Mouse (Mus musculus): ENCODE measurements around the gene Gabra6. TPM values are rescaled to one million over a fixed set of nuclear protein-coding genes. Genes with fewer than 3 reads are reported as not detected.

Gene Gabra6
- total RNA-seq, 1 experiment: not detected

DNA sequence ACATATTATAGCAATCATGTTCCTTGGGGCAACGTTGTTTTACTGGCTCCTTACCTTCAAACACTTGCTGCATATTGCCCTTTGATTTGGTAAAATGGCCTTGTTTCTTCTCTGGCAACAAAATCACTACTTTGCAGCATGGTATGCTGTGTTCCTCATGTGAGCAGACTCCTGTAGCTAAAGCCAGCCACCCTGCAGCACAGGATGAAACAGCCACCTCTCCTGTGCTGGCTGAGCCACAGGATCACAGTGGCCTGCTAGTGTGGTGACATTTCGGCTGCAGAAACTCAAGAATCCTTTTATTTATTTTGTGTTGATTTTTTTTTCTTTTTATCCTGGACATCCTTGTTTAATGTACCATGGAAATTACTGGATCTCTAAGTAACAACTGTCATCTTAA is 11.8 kb downstream of the Gabra6 start:
- in situ Hi-C loops (cut with MboI; ENCODE audit: low sequenced_read_pairs in 2 of 2, unreplicated experiment in 2 of 2): no loop called here
- no peak for DNase-seq (ENCODE audit: low read depth, low spot score)
- Histone ChIP-seq H3K36me3 (ENCODE audit: control insufficient read depth, insufficient read depth, low read length, poor library complexity, severe bottlenecking) (no peaks in the 10 kb centered on the region), H3K9ac (ENCODE audit: insufficient read depth, low read depth, low read length, poor library complexity, severe bottlenecking) (no peak overlapping the region), H3K4me3 (ENCODE audit: insufficient read depth in 1 of 2, low read depth in 1 of 2, low read length in 2 of 2, poor library complexity in 1 of 2, severe bottlenecking in 1 of 2) (no peak overlapping the region), H3K27ac (ENCODE audit: insufficient read depth, low read depth, low read length, poor library complexity, severe bottlenecking) (no peak overlapping the region), H3K9me3 (ENCODE audit: control insufficient read depth, insufficient read depth, low read depth, low read length) (no peaks in the 10 kb centered on the region), H3K4me1 (ENCODE audit: control insufficient read depth in 2 of 2, insufficient read depth in 2 of 2, low read length in 2 of 2, poor library complexity in 1 of 2) (no peaks in the 10 kb centered on the region)
- TF ChIP-seq CHD2 (IDR thresholded peaks at IDR 0.05; ENCODE audit: low read depth, low read length) (no peak), ZC3H11A (IDR thresholded peaks at IDR 0.05; ENCODE audit: borderline replicate concordance, low read depth, low read length) (no peak), MAFK (IDR thresholded peaks at IDR 0.05; ENCODE audit: insufficient read depth, low read depth, low read length) (no peak)

DNA sequence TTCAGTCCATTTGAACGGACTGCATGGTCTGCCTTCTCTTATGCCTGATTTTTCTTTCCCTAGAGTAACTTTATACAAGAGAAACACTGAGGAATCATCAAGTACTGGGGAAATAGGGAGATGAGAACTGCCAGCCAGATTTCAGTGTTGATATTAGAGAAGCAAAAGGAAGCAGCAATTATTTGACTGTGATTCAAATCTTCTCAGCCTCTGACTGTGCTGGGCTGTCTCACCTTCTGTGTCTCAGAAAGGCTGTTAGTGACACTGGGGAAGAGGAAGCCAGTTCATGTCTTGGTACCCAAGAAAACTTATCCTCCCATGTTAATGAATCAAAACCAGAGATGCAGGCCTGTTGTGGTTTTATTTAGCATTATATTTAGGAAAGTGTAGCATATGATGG is 14.8 kb downstream of the Gabra6 start:
- no peak overlapping the region for H3K4me3 ChIP-seq (ENCODE audit: insufficient read depth in 1 of 2, low read depth in 1 of 2, low read length in 2 of 2, poor library complexity in 1 of 2, severe bottlenecking in 1 of 2)
- H3K27ac ChIP-seq (ENCODE audit: insufficient read depth, low read depth, low read length, poor library complexity, severe bottlenecking): no peak overlapping the region
- no peaks in the 10 kb centered on the region for H3K9me3 ChIP-seq (ENCODE audit: control insufficient read depth, insufficient read depth, low read depth, low read length)
- no peak overlapping the region for H3K9ac ChIP-seq (ENCODE audit: insufficient read depth, low read depth, low read length, poor library complexity, severe bottlenecking)
- in situ Hi-C loops (cut with MboI; ENCODE audit: low sequenced_read_pairs in 2 of 2, unreplicated experiment in 2 of 2): no loop called here
- no peaks in the 10 kb centered on the region for H3K4me1 ChIP-seq (ENCODE audit: control insufficient read depth in 2 of 2, insufficient read depth in 2 of 2, low read length in 2 of 2, poor library complexity in 1 of 2)
- TF ChIP-seq CHD2 (IDR thresholded peaks at IDR 0.05; ENCODE audit: low read depth, low read length) (no peak), ZC3H11A (IDR thresholded peaks at IDR 0.05; ENCODE audit: borderline replicate concordance, low read depth, low read length) (no peak), ZNF384 (IDR thresholded peaks at IDR 0.05; ENCODE audit: low read depth, low read length) (no peak), MAFK (IDR thresholded peaks at IDR 0.05; ENCODE audit: insufficient read depth, low read depth, low read length) (no peak), HCFC1 (IDR thresholded peaks at IDR 0.05; ENCODE audit: borderline replicate concordance, insufficient read depth, low read length) (no peak)
- H3K36me3 ChIP-seq (ENCODE audit: control insufficient read depth, insufficient read depth, low read length, poor library complexity, severe bottlenecking): no peaks in the 10 kb centered on the region
- DNase-seq (ENCODE audit: low read depth, low spot score): no peak

GRCm38 (mm10) chr11:42258978-42259377 is 61.9 kb downstream of the Gabra6 start:
- no peak for DNase-seq (ENCODE audit: low read depth, low spot score)
- H3K27ac ChIP-seq (ENCODE audit: insufficient read depth, low read depth, low read length, poor library complexity, severe bottlenecking): no peak overlapping the region
- H3K36me3 ChIP-seq (ENCODE audit: control insufficient read depth, insufficient read depth, low read length, poor library complexity, severe bottlenecking): no peaks in the 10 kb centered on the region
- H3K9me3 ChIP-seq (ENCODE audit: control insufficient read depth, insufficient read depth, low read depth, low read length): no peaks in the 10 kb centered on the region
- no peaks in the 10 kb centered on the region for H3K4me1 ChIP-seq (ENCODE audit: control insufficient read depth in 2 of 2, insufficient read depth in 2 of 2, low read length in 2 of 2, poor library complexity in 1 of 2)
- no peak overlapping the region for H3K4me3 ChIP-seq (ENCODE audit: insufficient read depth in 1 of 2, low read depth in 1 of 2, low read length in 2 of 2, poor library complexity in 1 of 2, severe bottlenecking in 1 of 2)
- H3K9ac ChIP-seq (ENCODE audit: insufficient read depth, low read depth, low read length, poor library complexity, severe bottlenecking): no peak overlapping the region
- in situ Hi-C loops (cut with MboI; ENCODE audit: low sequenced_read_pairs in 2 of 2, unreplicated experiment in 2 of 2): no loop called here
- no peak for TF ChIP-seq ZC3H11A (IDR thresholded peaks at IDR 0.05; ENCODE audit: borderline replicate concordance, low read depth, low read length)
- TF ChIP-seq CHD2 (IDR thresholded peaks at IDR 0.05; ENCODE audit: low read depth, low read length): no peak
- TF ChIP-seq MAFK (IDR thresholded peaks at IDR 0.05; ENCODE audit: insufficient read depth, low read depth, low read length): no peak
- TF ChIP-seq ZNF384 (IDR thresholded peaks at IDR 0.05; ENCODE audit: low read depth, low read length): no peak
- no peak for TF ChIP-seq HCFC1 (IDR thresholded peaks at IDR 0.05; ENCODE audit: borderline replicate concordance, insufficient read depth, low read length)

Other genes with a start within 250 kb of the Gabra6 start
- 2.3 and 2.9 TPM in 2 replicates for gene Gabra1, start 138.1 kb downstream of the Gabra6 start, total RNA-seq (2012; rRNA removed)
- 0.05 and 0.13 TPM in 2 replicates for gene Gabrb2, start 98.7 kb upstream of the Gabra6 start, total RNA-seq (2012; rRNA removed)

All from ES-E14 (cell line).